Mouse (Mus musculus) ES-CJ7 (cell line): ENCODE data around the gene Lrp8.

Experiments
- DNase-seq: peaks from one replicate; pipeline ENCODE4 v3.0.0; 2011; ENCODE audit warnings: low read depth, low spot score

Lrp8 gene

GRCm38 (mm10) chr4:107920336-107920735, 118.3 kb downstream of the Lrp8 start:
- no peak for DNase-seq

DNA sequence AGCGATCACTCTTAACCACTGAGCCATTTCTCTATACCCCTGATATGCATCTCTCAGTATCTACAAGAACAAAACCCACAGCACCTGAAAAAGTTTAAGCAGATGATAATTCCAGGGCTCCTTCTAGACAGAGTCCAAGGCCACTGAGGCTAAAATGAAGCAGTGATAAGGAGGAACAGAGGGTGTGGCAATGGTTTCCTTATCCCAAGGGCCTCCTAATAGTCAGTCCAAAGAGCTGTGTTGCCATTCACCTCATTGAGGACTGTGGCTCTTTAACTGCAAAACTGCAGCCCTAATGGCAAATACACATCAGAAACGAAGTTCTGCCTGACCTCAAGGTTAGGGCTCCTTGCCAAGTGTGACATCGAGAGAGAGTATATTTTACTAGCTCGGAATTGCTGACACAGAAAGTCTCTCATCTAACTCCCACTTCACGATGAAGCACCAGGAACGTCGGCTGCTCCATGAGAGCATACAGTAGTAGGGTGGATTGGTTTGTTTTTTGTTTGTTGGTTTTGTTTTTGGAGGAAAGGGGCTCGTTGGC, 119.2 kb downstream of the Lrp8 start:
- DNase-seq, result no peak

GRCm38 (mm10) chr4:107921952-107922351, 119.9 kb downstream of the Lrp8 start:
- no peak for DNase-seq

DNA sequence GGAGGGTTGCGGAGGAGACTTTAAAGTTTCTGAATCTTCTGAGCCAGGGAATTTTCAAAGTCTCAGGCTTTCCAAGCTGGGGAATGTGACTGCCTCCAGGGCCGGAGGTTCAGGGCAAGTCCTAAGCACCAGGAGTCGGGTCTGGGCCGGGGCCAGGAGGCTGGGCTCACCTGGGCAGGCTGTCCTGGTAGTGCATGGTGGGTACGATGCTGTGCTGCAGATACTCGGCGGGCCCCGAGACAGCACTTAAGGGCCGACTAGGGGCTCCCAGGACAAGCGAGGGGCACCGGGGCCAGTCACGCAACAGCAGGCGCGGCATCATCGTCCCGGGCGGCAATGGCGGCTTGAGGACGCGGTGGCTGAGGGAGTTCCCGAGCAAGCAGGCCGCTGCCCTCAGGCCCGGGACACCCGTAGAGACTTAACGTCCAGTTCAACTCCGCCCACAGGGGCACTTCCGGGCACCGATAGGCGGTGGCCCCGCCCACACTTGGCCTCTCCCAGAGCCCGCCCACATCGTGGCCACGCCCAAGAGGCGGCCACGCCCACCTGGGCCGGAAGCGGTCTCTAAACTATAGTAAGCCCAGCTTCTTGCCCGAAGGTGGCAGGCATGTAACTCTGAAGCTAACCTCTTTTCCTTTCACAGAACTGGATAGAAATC, 121.2 kb downstream of the Lrp8 start, which contains the start of gene Cpt2:
Cpt2 (minus strand) TSS at position 466 of the 658 bp plus-strand sequence.
- peak; percentile 88 for DNase-seq

DNA sequence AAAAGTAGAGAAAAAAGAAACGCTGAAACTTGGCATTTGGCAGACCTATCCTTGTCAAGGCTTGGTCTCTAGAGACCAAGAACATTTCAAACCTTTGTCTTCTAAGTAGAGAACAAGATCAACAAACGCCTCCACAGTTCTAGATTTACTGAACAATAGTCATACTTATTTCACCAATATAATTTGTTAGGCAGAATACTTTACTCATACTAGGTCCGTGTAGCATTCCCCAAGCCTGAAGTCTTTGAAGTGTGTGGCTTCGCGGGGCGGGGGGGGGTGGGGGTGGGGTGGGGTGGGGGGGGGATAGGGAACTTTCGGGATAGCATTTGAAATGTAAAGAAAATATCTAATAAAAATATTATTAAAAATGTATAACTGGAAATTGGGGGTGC, 121.7 kb downstream of the Lrp8 start:
- no peak for DNase-seq
